Mouse (Mus musculus): ENCODE measurements at regions not wholly inside any gene's neighbourhood (a gene's known extent, or its start where the extent isn't known, plus 50 kb on each side); places are given as distances from the start of the nearest gene placed in this dataset.

DNA sequence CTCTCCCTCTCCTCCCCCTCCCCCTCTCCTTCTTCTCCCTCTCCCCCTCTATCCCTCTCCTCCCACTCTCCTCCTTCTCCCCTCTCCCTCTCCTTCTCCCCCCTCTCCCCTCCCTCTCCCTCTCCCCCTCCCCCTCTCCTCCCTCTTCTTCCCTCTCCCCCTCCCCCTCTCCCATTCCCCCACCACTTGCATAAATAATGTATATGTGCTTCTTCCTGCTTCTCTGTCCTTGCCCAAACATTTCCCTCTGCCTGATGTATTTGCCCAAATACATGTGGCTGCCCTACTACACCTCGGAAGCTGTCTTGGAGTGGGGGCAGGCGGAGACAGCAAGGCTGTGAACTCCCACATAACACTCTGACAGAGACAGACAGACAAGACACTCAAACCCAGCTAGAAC, 149.2 kb upstream of the Rybp start:
- no peak for TF ChIP-seq CTCF (IDR thresholded peaks at IDR 0.05; ENCODE audit: low read depth, low read length)
- TF ChIP-seq GATA1 (IDR thresholded peaks at IDR 0.05; ENCODE audit: borderline replicate concordance, low read length), result no peak
